Mouse (Mus musculus): Measurements from ENCODE around the gene Nufip2.
"Not testable (repeated sequence)": the region's sequence is repeated elsewhere in the genome, so short reads cannot be mapped to it uniquely, and the experiment has no call there.

Gene Nufip2

GRCm38 (mm10) chr11:77713736-77714135 is 27.8 kb downstream of the Nufip2 start:
- no peak for DNase-seq

- no peak for DNase-seq
These were observed 33.1 kb downstream of the Nufip2 start for GRCm38 (mm10) chr11:77719055-77719454.

GRCm38 (mm10) chr11:77721389-77721788 is 35.4 kb downstream of the Nufip2 start:
- no peak for DNase-seq

- no peak for DNase-seq
These were observed 38.8 kb downstream of the Nufip2 start for GRCm38 (mm10) chr11:77724766-77725165.

GRCm38 (mm10) chr11:77725183-77725582 is 39.2 kb downstream of the Nufip2 start, which contains the start of gene Cryba1:
Gene Cryba1 (minus strand): TSS chr11:77725283.
- DNase-seq, result no peak

- no peak for DNase-seq
These were observed 42.6 kb downstream of the Nufip2 start for GRCm38 (mm10) chr11:77728587-77728986.

GRCm38 (mm10) chr11:77737289-77737688 is 51.3 kb downstream of the Nufip2 start:
- DNase-seq, result peak; percentile 82

- DNase-seq, result no peak
These were observed 52.6 kb downstream of the Nufip2 start for GRCm38 (mm10) chr11:77738555-77738954.

GRCm38 (mm10) chr11:77743966-77744365 is 58.0 kb downstream of the Nufip2 start:
- DNase-seq, result peak; percentile 28

GRCm38 (mm10) chr11:77746652-77747051 is 60.7 kb downstream of the Nufip2 start:
- DNase-seq, result no peak

- DNase-seq, result not testable (repeated sequence)
These were observed 61.1 kb downstream of the Nufip2 start for GRCm38 (mm10) chr11:77747103-77747502.

GRCm38 (mm10) chr11:77748996-77749395 is 63.0 kb downstream of the Nufip2 start:
- no peak for DNase-seq

GRCm38 (mm10) chr11:77752525-77752924 is 66.6 kb downstream of the Nufip2 start:
- DNase-seq, result no peak

- no peak for DNase-seq
These were observed 67.5 kb downstream of the Nufip2 start for GRCm38 (mm10) chr11:77753469-77753868.

GRCm38 (mm10) chr11:77760031-77760430 is 74.1 kb downstream of the Nufip2 start:
- DNase-seq, result no peak

GRCm38 (mm10) chr11:77762783-77763672 is 77.1 kb downstream of the Nufip2 start, which contains the start of gene Myo18a:
Gene Myo18a (plus strand): TSS chr11:77763246.
- DNase-seq, result peak; percentile 85

- DNase-seq, result peak; percentile 55
These were observed 77.9 kb downstream of the Nufip2 start for GRCm38 (mm10) chr11:77763673-77764340.

- DNase-seq, result no peak
These were observed 78.9 kb downstream of the Nufip2 start for GRCm38 (mm10) chr11:77764694-77765458.

- no peak for DNase-seq
These were observed 79.5 kb downstream of the Nufip2 start for GRCm38 (mm10) chr11:77765459-77765777.

- DNase-seq, result no peak
These were observed 80.5 kb downstream of the Nufip2 start for GRCm38 (mm10) chr11:77766351-77767001.

GRCm38 (mm10) chr11:77769496-77769895 is 83.5 kb downstream of the Nufip2 start:
- no peak for DNase-seq

- no peak for DNase-seq
These were observed 84.4 kb downstream of the Nufip2 start for GRCm38 (mm10) chr11:77770346-77770745.

Data from cerebellum, adult 11 months (tissue).